ENCODE assay signal across 8 mouse cellular contexts in the genomic region with DNA sequence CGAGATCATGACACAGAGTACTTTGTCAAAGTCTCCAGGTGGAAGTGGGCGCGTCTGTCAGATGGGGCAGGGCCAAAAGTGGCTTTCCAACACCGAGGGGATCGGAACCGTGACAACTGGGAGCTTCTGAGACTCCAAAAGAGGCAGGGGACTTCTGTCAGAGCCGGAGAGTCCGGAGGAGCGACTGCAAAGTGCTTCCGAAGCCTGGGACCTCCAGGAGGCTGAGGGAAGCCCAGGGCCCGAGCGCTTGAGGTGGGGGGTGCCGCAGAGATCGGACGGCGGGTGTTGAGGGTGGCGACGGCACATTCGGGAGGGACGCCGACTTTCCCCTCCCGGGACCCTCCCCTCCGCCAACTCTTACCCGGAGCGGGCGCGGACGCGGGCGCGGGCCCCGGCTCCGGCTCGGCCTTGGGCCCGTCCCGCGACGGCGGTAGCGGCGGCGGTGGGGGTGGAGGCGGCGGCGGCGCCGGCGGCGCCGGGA. TPM values are rescaled to one million over a fixed set of nuclear protein-coding genes. Genes with fewer than 3 reads are reported as not detected.
DNase-seq lines count a peak whose midpoint lies in the region; ATAC-seq lines count a peak whose summit lies in the region.

No protein-coding gene starts in this region.

- H3K27me3 ChIP-seq in hindbrain, embryonic 11.5 days (ENCODE audit: control insufficient read depth, insufficient read depth, low read length): no peaks in the 10 kb centered on the region
- no peaks in the 10 kb centered on the region for H3K27me3 ChIP-seq in liver, embryonic 16.5 days (ENCODE audit: control insufficient read depth, insufficient read depth, low read depth, low read length)

- peaks cover 6% of the 10 kb centered on the region for H3K4me1 ChIP-seq in hindbrain, embryonic 11.5 days (replicated peaks; ENCODE audit: control insufficient read depth, insufficient read depth, low read length)
- H3K4me1 ChIP-seq in liver, embryonic 16.5 days (ENCODE audit: control insufficient read depth, low read depth, low read length): peaks cover 43% of the 10 kb centered on the region

- H3K4me2 ChIP-seq in hindbrain, embryonic 11.5 days (replicated peaks; ENCODE audit: low read depth, low read length): peak overlapping the region; percentile 54
- H3K4me2 ChIP-seq in liver, embryonic 16.5 days (ENCODE audit: low read depth, low read length): peak overlapping the region; percentile 68

- WGBS in hindbrain, embryonic 11.5 days: under 1% methylated on average over 21 of the region's 50 CpGs
- under 1% methylated on average over 40 of the region's 50 CpGs for WGBS in liver, embryonic 16.5 days (ENCODE audit: insufficient replicate concordance)

- no peaks in the 10 kb centered on the region for H3K9me3 ChIP-seq in hindbrain, embryonic 11.5 days (ENCODE audit: control insufficient read depth, low read length)
- H3K9me3 ChIP-seq in liver, embryonic 16.5 days (replicated peaks; ENCODE audit: control insufficient read depth, low read length): no peaks in the 10 kb centered on the region

- peak; percentile 63 for ATAC-seq in hindbrain, embryonic 11.5 days (ENCODE audit: low FRiP score)
- ATAC-seq in liver, embryonic 16.5 days (ENCODE audit: low read depth): peak; percentile 28

- H3K9ac ChIP-seq in hindbrain, embryonic 11.5 days (ENCODE audit: low read depth, low read length): peak overlapping the region; percentile 99
- H3K9ac ChIP-seq in liver, embryonic 16.5 days (ENCODE audit: low read depth, low read length): peak overlapping the region; percentile 87

- peaks cover 12% of the 10 kb centered on the region for H3K36me3 ChIP-seq in hindbrain, embryonic 11.5 days (ENCODE audit: control insufficient read depth, insufficient read depth, low read length)
- peaks cover 19% of the 10 kb centered on the region for H3K36me3 ChIP-seq in liver, embryonic 16.5 days (ENCODE audit: control insufficient read depth, insufficient read depth)

- peak; percentile 56 for DNase-seq in adrenal gland, postnatal 14 days
- no peak for DNase-seq in adrenal gland, postnatal 10 days
- peak; percentile 33 to 39 for DNase-seq in right cerebral cortex, postnatal 10 days (ENCODE audit: low spot score in 2 of 2)
- no peak for DNase-seq in right cerebral cortex, adult 18-20 months
- peak; percentile 61 for DNase-seq in hindbrain, embryonic 11.5 days (ENCODE audit: low spot score)
- DNase-seq in thymus, postnatal 10 days (ENCODE audit: low spot score in 2 of 2): peak; percentile 17 to 19
- no peak for DNase-seq in ovary, postnatal 36 days (ENCODE audit: low spot score)

- H3K4me3 ChIP-seq in hindbrain, embryonic 11.5 days (ENCODE audit: low read depth, low read length): peak overlapping the region; percentile 90
- H3K4me3 ChIP-seq in liver, embryonic 16.5 days (ENCODE audit: low read depth, low read length): peak overlapping the region; percentile 88

- H3K27ac ChIP-seq in hindbrain, embryonic 11.5 days (ENCODE audit: low read depth, low read length): peak overlapping the region; percentile 52
- peak overlapping the region; percentile 27; the same call in 1 of the 2 replicates for H3K27ac ChIP-seq in liver, embryonic 16.5 days (ENCODE audit: low read length)

RNA-seq across cellular contexts. Expression of a gene that starts 13.5 kb away (rescaled TPM):
- total RNA-seq in adrenal gland, postnatal 14 days (2021): 85.5 and 95.0 TPM in 2 replicates
- 100 to 1,000 TPM in 1 of 2 experiments, 10 to 100 TPM in 1; 61.0 to 112 TPM for total RNA-seq in adrenal gland, postnatal 10 days (2021)
- polyA plus RNA-seq in hindbrain, embryonic 11.5 days (2014; fragmentation: Nextera tagmentation; extraction: Ambion mirVana): 69.3 and 80.1 TPM in 2 replicates
- 37.9 and 42.2 TPM in 2 replicates for polyA plus RNA-seq in liver, embryonic 16.5 days (2015; fragmentation: Nextera tagmentation; extraction: Ambion mirVana)

RNA-seq across cellular contexts. Expression of a gene that starts 25.4 kb away (rescaled TPM):
- 41.8 and 47.9 TPM in 2 replicates for total RNA-seq in adrenal gland, postnatal 14 days (2021)
- total RNA-seq in adrenal gland, postnatal 10 days (2021): 10 to 100 TPM; 38.3 to 44.9 TPM
- 27.8 and 33.0 TPM in 2 replicates for polyA plus RNA-seq in hindbrain, embryonic 11.5 days (2014; fragmentation: Nextera tagmentation; extraction: Ambion mirVana)
- polyA plus RNA-seq in liver, embryonic 16.5 days (2015; fragmentation: Nextera tagmentation; extraction: Ambion mirVana): 4.8 and 5.8 TPM in 2 replicates

RNA-seq across cellular contexts. Expression of a gene that starts 39.5 kb away (rescaled TPM):
- 1.7 and 18.1 TPM in 2 replicates for total RNA-seq in adrenal gland, postnatal 14 days (2021)
- total RNA-seq in adrenal gland, postnatal 10 days (2021): 1 to 10 TPM; 4.5 to 4.9 TPM
- polyA plus RNA-seq in hindbrain, embryonic 11.5 days (2014; fragmentation: Nextera tagmentation; extraction: Ambion mirVana): 0.48 and 0.89 TPM in 2 replicates
- 2.6 and 2.9 TPM in 2 replicates for polyA plus RNA-seq in liver, embryonic 16.5 days (2015; fragmentation: Nextera tagmentation; extraction: Ambion mirVana)

RNA-seq across cellular contexts. Expression of a gene that starts 42.8 kb away (rescaled TPM):
- 78.9 and 96.2 TPM in 2 replicates for total RNA-seq in adrenal gland, postnatal 14 days (2021)
- total RNA-seq in adrenal gland, postnatal 10 days (2021): 10 to 100 TPM; 70.8 to 94.5 TPM
- 54.4 and 66.2 TPM in 2 replicates for polyA plus RNA-seq in hindbrain, embryonic 11.5 days (2014; fragmentation: Nextera tagmentation; extraction: Ambion mirVana)
- 29.7 and 31.2 TPM in 2 replicates for polyA plus RNA-seq in liver, embryonic 16.5 days (2015; fragmentation: Nextera tagmentation; extraction: Ambion mirVana)

Comparison
In these comparisons a context has a peak if more than half of its experiments do, and no peak if none do; other contexts are left out.
1. DNase-seq: peak in adrenal gland, postnatal 14 days (single experiment), right cerebral cortex, postnatal 10 days (2 of 2), hindbrain, embryonic 11.5 days (single experiment) and thymus, postnatal 10 days (2 of 2); none in adrenal gland, postnatal 10 days (single experiment), right cerebral cortex, adult 18-20 months (single experiment) and ovary, postnatal 36 days (single experiment).